Mouse (Mus musculus) CH12.LX (cell line): ENCODE measurements at regions not wholly inside any gene's neighbourhood (a gene's known extent, or its start where the extent isn't known, plus 50 kb on each side); places are given as distances from the start of the nearest gene placed in this dataset.

Source experiments
- DNase-seq: peaks from one replicate; pipeline ENCODE4 v3.0.0-alpha.2; 2013; ENCODE audit errors: extremely low read depth
- H3K27ac ChIP-seq: 2 replicates; pipeline ENCODE4 v1.5.1; 2012; ENCODE audit warnings: low read depth, mild to moderate bottlenecking, control low read depth, moderate library complexity; ENCODE audit not compliant: insufficient read depth
- H3K27me3 ChIP-seq: replicated peaks from 2 replicates; pipeline ENCODE3; 2012; ENCODE audit warnings: inconsistent platforms
- H3K36me3 ChIP-seq, 2 experiments: replicated peaks in 1 of 2; 2 replicates each; pipeline versions ENCODE3 to v1.6.1; 2012; ENCODE audit warnings: inconsistent platforms in 1 of 2, low read length in 1 of 2, mild to moderate bottlenecking in 1 of 2, mixed read lengths in 1 of 2, moderate library complexity in 1 of 2; ENCODE audit not compliant: control insufficient read depth in 1 of 2, insufficient read depth in 1 of 2
- H3K4me1 ChIP-seq, 2 experiments: 2 replicates each; pipeline ENCODE4 v1.6.1; 2012; ENCODE audit warnings: inconsistent platforms in 1 of 2, moderate library complexity in 1 of 2; ENCODE audit not compliant: insufficient read depth in 2 of 2, control insufficient read depth in 1 of 2
- H3K4me2 ChIP-seq: 2 replicates; pipeline ENCODE4 v1.6.1; 2012; ENCODE audit warnings: low read depth, mild to moderate bottlenecking, control low read depth; ENCODE audit not compliant: poor library complexity, insufficient read depth, severe bottlenecking
- H3K4me3 ChIP-seq, 3 experiments: fragments of 150-350 bp in 1 of 3; sonication (generic) in 1 of 3; replicated peaks in 1 of 3; 2 replicates each; pipeline versions ENCODE3 to v1.5.1; 2011 to 2012; ENCODE audit warnings: low read depth in 2 of 3, low read length in 2 of 3, mild to moderate bottlenecking in 2 of 3, moderate library complexity in 2 of 3, control low read depth in 1 of 3, improper control_type of control experiment in 1 of 3, inconsistent platforms in 1 of 3, mixed read lengths in 1 of 3; ENCODE audit not compliant: poor library complexity in 1 of 3
- H3K79me2 ChIP-seq: replicated peaks from 2 replicates; pipeline ENCODE4 v1.6.1; 2012; ENCODE audit warnings: mild to moderate bottlenecking, moderate library complexity; ENCODE audit not compliant: control insufficient read depth, poor library complexity, insufficient read depth, severe bottlenecking; ENCODE audit errors: extremely low read depth
- H3K9ac ChIP-seq: 2 replicates; pipeline ENCODE4 v1.6.1; 2012; ENCODE audit warnings: low read depth, mild to moderate bottlenecking, control low read depth, moderate library complexity; ENCODE audit not compliant: insufficient read depth
- H3K9me3 ChIP-seq: replicated peaks from 2 replicates; pipeline ENCODE3; 2012; ENCODE audit warnings: low read length, inconsistent platforms, mixed read lengths
- BHLHE40 ChIP-seq: IDR thresholded peaks from 2 replicates; pipeline ENCODE4 v1.6.1; 2011; ENCODE audit warnings: mild to moderate bottlenecking, low read depth, low read length, improper control_type of control experiment
- CHD2 ChIP-seq: IDR thresholded peaks from 2 replicates; pipeline ENCODE4 v1.6.1; 2011; ENCODE audit warnings: low read length, improper control_type of control experiment
- CTCF ChIP-seq, 2 experiments: IDR thresholded peaks in 1 of 2; conservative IDR thresholded peaks in 1 of 2; 2 replicates each; pipeline ENCODE4 v1.5.1; 2011 to 2012; ENCODE audit warnings: low read depth in 2 of 2, low read length in 2 of 2, improper control_type of control experiment in 1 of 2, inconsistent platforms in 1 of 2, mild to moderate bottlenecking in 1 of 2, moderate library complexity in 1 of 2
- ELF1 ChIP-seq: IDR thresholded peaks from 2 replicates; pipeline ENCODE4 v1.6.1; 2014; ENCODE audit warnings: low read depth, mild to moderate bottlenecking, inconsistent platforms, low read length, improper control_type of control experiment
- EP300 ChIP-seq: IDR thresholded peaks from 2 replicates; pipeline ENCODE4 v1.6.1; 2011; ENCODE audit warnings: low read length, improper control_type of control experiment
- HCFC1 ChIP-seq: IDR thresholded peaks from 2 replicates; pipeline ENCODE4 v1.6.1; 2012; ENCODE audit warnings: low read depth, mild to moderate bottlenecking, inconsistent platforms, low read length, improper control_type of control experiment
- IRF4 ChIP-seq: IDR thresholded peaks from 2 replicates; pipeline ENCODE4 v1.6.1; 2014; ENCODE audit warnings: low read depth, mild to moderate bottlenecking, inconsistent platforms, low read length, improper control_type of control experiment
- JUN ChIP-seq: IDR thresholded peaks from 2 replicates; pipeline ENCODE4 v1.6.1; 2011; ENCODE audit warnings: low read depth, mild to moderate bottlenecking, low read length, improper control_type of control experiment, moderate library complexity; ENCODE audit not compliant: insufficient read depth
- JUND ChIP-seq: conservative IDR thresholded peaks from 2 replicates; pipeline ENCODE4 v1.6.1; 2011; ENCODE audit warnings: low read depth, low read length, improper control_type of control experiment
- MAFK ChIP-seq: IDR thresholded peaks from 2 replicates; pipeline ENCODE4 v1.6.1; 2011; ENCODE audit warnings: low read length, improper control_type of control experiment; ENCODE audit not compliant: insufficient replicate concordance
- MAZ ChIP-seq: IDR thresholded peaks from 2 replicates; pipeline ENCODE4 v1.6.1; 2012; ENCODE audit warnings: low read depth, mild to moderate bottlenecking, inconsistent platforms, low read length, improper control_type of control experiment, moderate library complexity
- MYC ChIP-seq: IDR thresholded peaks from 2 replicates; pipeline ENCODE4 v1.6.1; 2011; ENCODE audit warnings: low read depth, mild to moderate bottlenecking, improper control_type of control experiment, low read length
- NELFE ChIP-seq: IDR thresholded peaks from 2 replicates; pipeline ENCODE4 v1.6.1; 2011; ENCODE audit warnings: low read depth, low read length, improper control_type of control experiment
- PAX5 ChIP-seq: IDR thresholded peaks from 2 replicates; pipeline ENCODE4 v1.6.1; 2012; ENCODE audit warnings: low read length, inconsistent platforms, mixed read lengths
- RAD21 ChIP-seq: IDR thresholded peaks from 2 replicates; pipeline ENCODE4 v1.6.1; 2011; ENCODE audit warnings: low read depth, mild to moderate bottlenecking, low read length, improper control_type of control experiment, moderate library complexity
- RCOR1 ChIP-seq: conservative IDR thresholded peaks from 2 replicates; pipeline ENCODE4 v1.6.1; 2012; ENCODE audit warnings: low read depth, mild to moderate bottlenecking, inconsistent platforms, low read length, improper control_type of control experiment
- SIN3A ChIP-seq: IDR thresholded peaks from 2 replicates; pipeline ENCODE4 v1.6.1; 2012; ENCODE audit warnings: low read length, improper control_type of control experiment, inconsistent platforms
- SMC3 ChIP-seq: IDR thresholded peaks from 2 replicates; pipeline ENCODE4 v1.6.1; 2011; ENCODE audit warnings: low read depth, low read length, improper control_type of control experiment
- TBP ChIP-seq: conservative IDR thresholded peaks from 2 replicates; pipeline ENCODE4 v1.6.1; 2011; ENCODE audit warnings: low read depth, low read length, improper control_type of control experiment
- UBTF ChIP-seq: IDR thresholded peaks from 2 replicates; pipeline ENCODE4 v1.6.1; 2012; ENCODE audit warnings: low read depth, mild to moderate bottlenecking, inconsistent platforms, low read length, improper control_type of control experiment, moderate library complexity
- USF1 ChIP-seq: IDR thresholded peaks from 2 replicates; pipeline ENCODE4 v1.6.1; 2014; ENCODE audit warnings: low read depth, mild to moderate bottlenecking, inconsistent platforms, low read length, improper control_type of control experiment
- USF2 ChIP-seq: conservative IDR thresholded peaks from 2 replicates; pipeline ENCODE4 v1.6.1; 2011; ENCODE audit warnings: low read depth, low read length, improper control_type of control experiment
- ZC3H11A ChIP-seq: IDR thresholded peaks from 2 replicates; pipeline ENCODE4 v1.6.1; 2012; ENCODE audit warnings: low read depth, mild to moderate bottlenecking, inconsistent platforms, low read length, improper control_type of control experiment
- ZKSCAN1 ChIP-seq: IDR thresholded peaks from 2 replicates; pipeline ENCODE4 v1.6.1; 2012; ENCODE audit warnings: low read depth, inconsistent platforms, low read length, improper control_type of control experiment, borderline replicate concordance
- ZNF384 ChIP-seq: IDR thresholded peaks from 2 replicates; pipeline ENCODE4 v1.6.1; 2012; ENCODE audit warnings: low read depth, low read length, improper control_type of control experiment, inconsistent platforms
- dilution Hi-C: fragments of 300-500 bp; cut with MboI; formaldehyde crosslinking; loops from 2 replicates; pipeline ENCODE4 v1.14.3; 2020; ENCODE audit warnings: low sequenced_read_pairs; ENCODE audit not compliant: extremely low pct_unique_long_range_greater_than_20kb, extremely low pct_ligation_motif_present
- in situ Hi-C: fragments of 300-500 bp; cut with MboI; formaldehyde crosslinking; loops from 3 replicates; pipeline ENCODE4 v1.14.3; 2019; ENCODE audit warnings: low sequenced_read_pairs, low pct_ligation_motif_present, low pct_unique_long_range_greater_than_20kb, mixed read lengths

- dilution Hi-C loops: no loop called here
- in situ Hi-C loops: no loop called here
Measured at GRCm38 (mm10) chr10:15540780-15541426, 822.9 kb upstream of the Gje1 start.

GRCm38 (mm10) chr10:15536053-15536452 is 818.0 kb upstream of the Gje1 start:
- H3K27ac ChIP-seq: no peak overlapping the region
- H3K79me2 ChIP-seq: no peaks in the 10 kb centered on the region
- no peak for DNase-seq
- no peak overlapping the region for H3K4me2 ChIP-seq
- dilution Hi-C loops (no loop called here), in situ Hi-C loops (no loop called here)
- H3K9ac ChIP-seq: no peak overlapping the region
- no peaks in the 10 kb centered on the region for H3K27me3 ChIP-seq
- no peak overlapping the region for H3K4me3 ChIP-seq
- no peaks in the 10 kb centered on the region for H3K36me3 ChIP-seq
- no peak for TF ChIP-seq RAD21
- no peak for TF ChIP-seq ZC3H11A
- no peak for TF ChIP-seq MYC
- no peak for TF ChIP-seq JUN
- no peak for TF ChIP-seq UBTF
- no peak for TF ChIP-seq PAX5
- TF ChIP-seq ZKSCAN1: no peak
- no peak for TF ChIP-seq HCFC1
- TF ChIP-seq SIN3A: no peak
- no peak for TF ChIP-seq MAFK
- TF ChIP-seq IRF4: no peak
- TF ChIP-seq CHD2: no peak
- no peak for TF ChIP-seq MAZ
- TF ChIP-seq USF1: no peak
- TF ChIP-seq RCOR1: no peak
- no peak for TF ChIP-seq CTCF (conservative IDR thresholded peaks at IDR 0.05 in 1 of 2, IDR thresholded peaks at IDR 0.05 in 1 of 2; ENCODE audit: low read depth in 2 of 2, low read length in 2 of 2)
- no peak for TF ChIP-seq EP300
- TF ChIP-seq BHLHE40: no peak
- no peak for TF ChIP-seq JUND
- TF ChIP-seq NELFE: no peak
- no peaks in the 10 kb centered on the region for H3K4me1 ChIP-seq
- no peaks in the 10 kb centered on the region for H3K9me3 ChIP-seq

More at GRCm38 (mm10) chr10:15540780-15541426, 822.9 kb upstream of the Gje1 start:
- no peak for TF ChIP-seq UBTF
- TF ChIP-seq BHLHE40: no peak
- no peak for TF ChIP-seq ZNF384
- TF ChIP-seq JUN: no peak
- TF ChIP-seq ELF1: no peak
- no peak for TF ChIP-seq RAD21
- no peak for TF ChIP-seq SMC3
- no peak for TF ChIP-seq PAX5
- TF ChIP-seq RCOR1: no peak
- no peak for TF ChIP-seq MYC
- no peak for TF ChIP-seq USF2
- no peak for TF ChIP-seq JUND
- TF ChIP-seq ZKSCAN1: no peak
- TF ChIP-seq TBP: no peak
- TF ChIP-seq USF1: no peak
- TF ChIP-seq SIN3A: no peak
- H3K4me2 ChIP-seq: no peak overlapping the region
- no peaks in the 10 kb centered on the region for H3K27me3 ChIP-seq
- no peak for DNase-seq
- H3K9me3 ChIP-seq: no peaks in the 10 kb centered on the region
- no peaks in the 10 kb centered on the region for H3K36me3 ChIP-seq
- H3K79me2 ChIP-seq: no peaks in the 10 kb centered on the region
- H3K4me1 ChIP-seq: no peaks in the 10 kb centered on the region
- no peak overlapping the region for H3K4me3 ChIP-seq
- no peak overlapping the region for H3K27ac ChIP-seq
- H3K9ac ChIP-seq: no peak overlapping the region
